Mouse (Mus musculus): ENCODE results near the gene Cyp2c66. TPM values are rescaled to one million over a fixed set of nuclear protein-coding genes. Genes with fewer than 3 reads are reported as not detected.
"Not testable (repeated sequence)": the region's sequence is repeated elsewhere in the genome, so short reads cannot be mapped to it uniquely, and the experiment has no call there.

The Cyp2c66 gene
- total RNA-seq (2014; fragmentation: Nextera tagmentation) (not detected in 2 replicates), total RNA-seq (2017) (not detected in 2 replicates)

GRCm38 (mm10) chr19:39113644-39114043, at the start of gene Cyp2c66:
Cyp2c66 (plus strand) TSS chr19:39113898.
- ATAC-seq (replicated peaks; ENCODE audit: low FRiP score, low TSS enrichment, poor library complexity, severe bottlenecking) = no peak

GRCm38 (mm10) chr19:39098779-39099178, 14.9 kb upstream of the Cyp2c66 start:
- not testable (repeated sequence) for ATAC-seq (replicated peaks; ENCODE audit: low FRiP score, low TSS enrichment, poor library complexity, severe bottlenecking)

GRCm38 (mm10) chr19:39156836-39157235, 43.1 kb downstream of the Cyp2c66 start:
- not testable (repeated sequence) for ATAC-seq (replicated peaks; ENCODE audit: low FRiP score, low TSS enrichment, poor library complexity, severe bottlenecking)

Other genes starting within 250 kb of the Cyp2c66 start
- gene Hells, start 183.0 kb upstream of the Cyp2c66 start, total RNA-seq (2014; fragmentation: Nextera tagmentation) = 61.1 and 73.1 TPM in 2 replicates
- 77.3 and 82.1 TPM in 2 replicates for gene Hells, start 183.0 kb upstream of the Cyp2c66 start, total RNA-seq (2017)
- gene Cyp2c55, start 106.9 kb upstream of the Cyp2c66 start, total RNA-seq (2014; fragmentation: Nextera tagmentation) = not detected in 2 replicates
- not detected in 2 replicates for gene Cyp2c55, start 106.9 kb upstream of the Cyp2c66 start, total RNA-seq (2017)
- not detected in 2 replicates for gene Cyp2c65, start 52.9 kb upstream of the Cyp2c66 start, total RNA-seq (2014; fragmentation: Nextera tagmentation)
- gene Cyp2c65, start 52.9 kb upstream of the Cyp2c66 start, total RNA-seq (2017) = not detected in 2 replicates
- not detected in 2 replicates for gene Cyp2c29, start 155.5 kb downstream of the Cyp2c66 start, total RNA-seq (2014; fragmentation: Nextera tagmentation)
- gene Cyp2c29, start 155.5 kb downstream of the Cyp2c66 start, total RNA-seq (2017) = not detected in 2 replicates

Data from megakaryocyte-erythroid progenitor cell, adult 5-6 weeks (primary cell).